Mouse (Mus musculus) olfactory bulb, adult 2 months (tissue): ENCODE results near the gene Gm3159.
"Not testable (repeated sequence)": the region's sequence is repeated elsewhere in the genome, so short reads cannot be mapped to it uniquely, and the experiment has no call there.

Source experiments
- CTCF ChIP-seq: fragments of 200-500 bp; IDR thresholded peaks from 2 replicates; pipeline ENCODE4 v1.5.1; 2012; ENCODE audit warnings: low read depth, mild to moderate bottlenecking, low read length, moderate library complexity; ENCODE audit not compliant: insufficient read depth
- POLR2A ChIP-seq: fragments of 200-500 bp; IDR thresholded peaks from 2 replicates; pipeline ENCODE4 v1.6.1; 2012; ENCODE audit warnings: mild to moderate bottlenecking, low read depth, low read length, moderate library complexity; ENCODE audit not compliant: insufficient read depth

DNA sequence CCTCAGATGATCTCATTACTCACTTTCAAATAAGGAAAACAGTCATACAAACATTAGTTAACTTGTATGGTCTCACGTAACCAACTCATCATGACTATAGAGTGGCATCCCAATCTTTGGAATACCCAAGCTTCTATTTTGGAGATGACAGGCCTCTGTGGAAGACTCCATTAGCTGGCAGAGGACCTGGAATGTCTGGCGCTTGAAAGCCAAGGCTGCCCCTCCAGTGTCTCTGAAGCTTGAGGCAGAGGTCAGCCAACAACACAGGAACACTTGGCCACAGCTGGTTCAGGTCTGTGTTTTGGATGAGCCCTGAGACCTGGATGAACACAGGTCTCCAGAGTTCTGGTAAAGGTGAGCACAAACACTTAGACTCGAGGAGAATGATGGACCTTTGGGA lies 27.6 kb upstream of the Gm3159 start:
- TF ChIP-seq CTCF, POLR2A: not testable (repeated sequence)
